15 mouse cellular contexts compared by ENCODE assay signal in the genomic region with DNA sequence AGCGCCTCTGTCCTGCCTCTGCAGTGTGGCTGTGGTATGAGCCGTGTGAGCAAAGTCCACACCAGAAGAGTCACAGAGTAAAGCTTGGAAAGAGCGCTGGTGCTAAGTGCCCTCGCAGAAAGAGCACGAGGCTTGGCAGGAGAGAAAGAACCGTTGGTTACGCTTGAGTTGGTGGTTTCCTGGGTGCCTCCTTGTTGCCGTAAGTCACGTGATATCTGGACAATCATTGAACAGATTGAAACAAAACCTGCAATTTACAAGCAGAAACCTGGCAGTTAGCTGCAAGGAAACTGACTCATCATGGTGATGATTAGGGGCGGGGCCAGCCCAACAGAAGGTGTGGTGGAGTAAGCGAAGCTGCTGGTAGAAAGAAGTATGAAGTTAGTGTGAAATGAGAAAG.
A peak's percentile ranks its signal among the peaks of the same experiment; 100 is the strongest.
DNase-seq lines count a peak whose midpoint lies in the region; ATAC-seq and TF ChIP-seq lines count a peak whose summit lies in the region.
"Had no signal": no experiment of that assay in that cellular context is flagged by ENCODE, and none has a peak within 500 bp of the region (broad histone marks: within the 10 kb centered on the region; RNA-seq: fewer than 3 reads in every experiment).

No protein-coding gene starts in this region.

- H3K36me3 ChIP-seq in kidney, adult 2 months (ENCODE audit: control insufficient read depth, insufficient read depth, low read length), result no peaks in the 10 kb centered on the region
- no peaks in the 10 kb centered on the region for H3K36me3 ChIP-seq in forebrain, embryonic 16.5 days (ENCODE audit: control insufficient read depth, insufficient read depth)
- H3K36me3 ChIP-seq: embryonic facial prominence, embryonic 13.5 days; hindbrain, embryonic 12.5 days had no signal

- H3K4me3 ChIP-seq in left cerebral cortex, adult 2 months, result no peak overlapping the region
- no peak overlapping the region for H3K4me3 ChIP-seq in kidney, adult 2 months (ENCODE audit: insufficient read depth, low read depth, low read length)
- H3K4me3 ChIP-seq in forebrain, embryonic 16.5 days (replicated peaks; ENCODE audit: low read length), result no peak overlapping the region
- H3K4me3 ChIP-seq: embryonic facial prominence, embryonic 13.5 days; hindbrain, embryonic 12.5 days had no signal

- no peak overlapping the region for H3K4me2 ChIP-seq in forebrain, embryonic 16.5 days (ENCODE audit: low read length)
- H3K4me2 ChIP-seq: embryonic facial prominence, embryonic 13.5 days; heart, embryonic 11.5 days; hindbrain, embryonic 12.5 days had no signal

- ATAC-seq in Patski, result peak; percentile 55
- no peak for ATAC-seq in forebrain, embryonic 16.5 days

- peaks cover 22% of the 10 kb centered on the region for H3K4me1 ChIP-seq in kidney, adult 2 months (ENCODE audit: control insufficient read depth, insufficient read depth, low read length)
- H3K4me1 ChIP-seq in forebrain, embryonic 16.5 days (replicated peaks; ENCODE audit: control insufficient read depth, insufficient read depth, low read length), result peaks cover 9% of the 10 kb centered on the region
- H3K4me1 ChIP-seq: embryonic facial prominence, embryonic 13.5 days had no signal

- no peak for TF ChIP-seq POLR2A in kidney, adult 2 months (IDR thresholded peaks at IDR 0.05; ENCODE audit: low read depth, low read length)

- 26% methylated on average over 11 of the region's 11 CpGs for WGBS in kidney, adult 2 months
- 80% methylated on average over 11 of the region's 11 CpGs for WGBS in forebrain, embryonic 16.5 days

- POLR2A ChIA-PET in Patski (lab: Charles Lee), result no interaction called here

- DNase-seq in left cerebral cortex, adult 2 months (ENCODE audit: extremely low spot score in 1 of 2, low spot score in 2 of 2), result no peak
- no peak for DNase-seq in left cerebral cortex, adult 8-10 months (ENCODE audit: low spot score in 2 of 2)
- DNase-seq in Patski (ENCODE audit: low read depth, low spot score), result peak; percentile 95
- DNase-seq in kidney, adult 2 months, result peak; percentile 94
- peak; percentile 17 to 25 for DNase-seq in natural killer cell, adult 2 months (ENCODE audit: low spot score in 2 of 2)
- DNase-seq in gastrocnemius, adult 8-10 months (ENCODE audit: low spot score in 2 of 2), result no peak
- no peak for DNase-seq in cerebellum, adult 8-10 months
- DNase-seq: adrenal gland, postnatal 14 days; cerebellum, adult 18-20 months; liver had no signal

- no peak for TF ChIP-seq CTCF in left cerebral cortex, adult 2 months (IDR thresholded peaks at IDR 0.05)
- TF ChIP-seq CTCF in Patski (IDR thresholded peaks at IDR 0.05), result no peak
- no peak for TF ChIP-seq CTCF in kidney, adult 2 months (conservative IDR thresholded peaks at IDR 0.05; ENCODE audit: insufficient read depth, insufficient read length, low read depth, low read length)

- no peak overlapping the region for H3K9ac ChIP-seq in forebrain, embryonic 16.5 days (replicated peaks; ENCODE audit: low read depth, low read length)
- H3K9ac ChIP-seq: embryonic facial prominence, embryonic 13.5 days; hindbrain, embryonic 12.5 days had no signal

- in situ Hi-C loops in Patski (cut with MboI; ENCODE audit: low pct_unique_long_range_greater_than_20kb), result no loop called here

- no peaks in the 10 kb centered on the region for H3K9me3 ChIP-seq in forebrain, embryonic 16.5 days (ENCODE audit: control insufficient read depth, low read length)
- H3K9me3 ChIP-seq: embryonic facial prominence, embryonic 13.5 days; hindbrain, embryonic 12.5 days had no signal

- no peaks in the 10 kb centered on the region for H3K27me3 ChIP-seq in Patski
- no peaks in the 10 kb centered on the region for H3K27me3 ChIP-seq in kidney, adult 2 months (replicated peaks; ENCODE audit: control insufficient read depth, insufficient read depth, low read length)
- H3K27me3 ChIP-seq in forebrain, embryonic 16.5 days (replicated peaks; ENCODE audit: control insufficient read depth, insufficient read depth, low read length), result no peaks in the 10 kb centered on the region
- H3K27me3 ChIP-seq: hindbrain, embryonic 12.5 days had no signal

- H3K27ac ChIP-seq in left cerebral cortex, adult 2 months, result peak overlapping the region; percentile 86
- H3K27ac ChIP-seq in kidney, adult 2 months (ENCODE audit: insufficient read depth, low read depth, low read length), result peak overlapping the region; percentile 27; the same call in 1 of the 2 replicates
- no peak overlapping the region for H3K27ac ChIP-seq in forebrain, embryonic 16.5 days (ENCODE audit: low read length)
- H3K27ac ChIP-seq: embryonic facial prominence, embryonic 13.5 days; hindbrain, embryonic 12.5 days; macrophage had no signal

- CTCF ChIA-PET in Patski (lab: Charles Lee), result interaction anchor here (1.0 to 1.4 kb wide), 4 partner anchors 8 to 39 kb away, joined by 3 to 4 read pairs (median 3); no protein-coding TSS in a partner anchor

- intact Hi-C loops in left cerebral cortex, adult 2 months (cut with DNase I), result loop anchor here (5.0 to 10.0 kb wide), 3 partner anchors 165 to 642 kb away; a partner anchor contains a TSS

Comparison
In these comparisons a context has a peak if more than half of its experiments do, and no peak if none do; other contexts are left out.
1. DNase-seq: peak in Patski (single experiment), kidney, adult 2 months (single experiment) and natural killer cell, adult 2 months (2 of 2); none in left cerebral cortex, adult 2 months (0 of 2), left cerebral cortex, adult 8-10 months (0 of 2), gastrocnemius, adult 8-10 months (0 of 2) and cerebellum, adult 8-10 months (single experiment).